Mouse (Mus musculus): ENCODE measurements around the gene Lypla2.

DNA sequence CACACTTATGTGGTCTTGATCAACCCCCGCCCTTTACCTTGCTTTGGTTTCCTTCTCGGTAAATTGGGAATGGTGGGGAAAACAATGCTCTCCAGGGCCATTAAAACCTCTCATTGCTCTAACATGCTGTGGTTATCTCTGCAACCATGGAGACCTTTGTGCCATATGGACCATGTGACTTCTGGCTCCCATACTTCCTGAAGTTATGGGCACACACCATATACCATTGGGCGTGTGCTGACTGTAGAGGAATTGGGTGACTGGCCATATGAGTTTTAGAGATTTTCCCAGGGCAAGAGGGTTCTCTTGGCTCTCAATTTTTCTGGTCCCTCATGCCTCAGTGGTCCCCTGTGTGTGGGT, 53.2 kb downstream of the Lypla2 start:
- TF ChIP-seq CTCF (conservative IDR thresholded peaks at IDR 0.05; ENCODE audit: insufficient read depth, insufficient read length, low read depth, low read length) = no peak
- no peak for TF ChIP-seq POLR2A (IDR thresholded peaks at IDR 0.05; ENCODE audit: low read depth, low read length)

Data from kidney, adult 2 months (tissue).